ENCODE assay signal across 2 mouse cellular contexts in the genomic region with DNA sequence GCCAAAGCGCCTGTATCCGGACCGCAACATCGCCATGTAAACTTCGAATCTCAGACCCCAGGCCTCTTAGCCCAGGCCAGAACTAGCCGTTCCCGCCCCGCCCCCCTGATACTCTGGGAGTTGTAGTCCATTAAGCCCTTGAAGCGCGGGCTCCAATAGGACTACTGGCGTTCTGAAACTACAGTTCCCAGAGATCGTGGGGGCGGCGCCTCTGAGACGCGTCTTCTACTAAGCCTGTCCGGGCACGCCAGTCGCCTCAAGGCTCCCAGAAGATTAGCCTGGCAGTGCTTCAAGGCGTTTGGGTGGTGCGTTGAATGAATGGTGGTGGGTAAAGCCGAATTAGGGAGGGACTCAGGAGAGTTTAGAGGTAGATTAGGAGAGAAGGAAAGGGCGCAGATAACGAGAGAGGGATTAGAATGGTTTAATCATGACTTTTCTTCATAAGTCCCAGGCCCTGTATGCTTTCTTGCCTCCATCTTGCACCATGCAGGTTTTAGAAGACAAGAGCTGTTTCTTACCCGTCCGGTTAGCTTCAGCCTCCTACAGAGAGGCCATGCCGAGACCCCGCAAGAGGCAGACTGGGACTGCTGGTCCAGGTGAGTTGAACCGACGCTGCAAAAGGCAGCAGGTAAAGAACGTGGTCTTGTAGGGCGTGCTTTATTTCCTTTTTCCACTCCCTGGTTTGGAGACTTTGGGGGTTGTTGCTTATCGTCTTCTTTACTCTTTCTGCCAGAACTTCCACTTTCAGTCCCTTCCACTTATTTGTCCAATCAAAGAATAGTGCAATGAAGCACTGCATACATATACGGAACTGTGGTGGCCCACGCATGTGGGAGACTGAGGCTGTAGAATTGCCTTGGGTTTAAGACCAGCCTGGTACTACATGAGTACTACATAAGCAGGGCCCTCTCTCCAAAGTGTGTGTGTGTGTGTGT.
TF ChIP-seq lines count a peak whose summit lies in the region.

Acad8 (minus strand) TSS at position 106 of the 935 bp plus-strand sequence.
Thyn1 (plus strand) TSS at position 250 of the 935 bp plus-strand sequence.

TF ChIP-seq in C2C12, 6 proteins besides CTCF, POLR2A, EP300 and RAD21 (continued from another document):
- TF ChIP-seq MAX (IDR thresholded peaks at IDR 0.05) = no peak
- no peak for TF ChIP-seq MYOD1 (IDR thresholded peaks at IDR 0.05; ENCODE audit: control insufficient read depth, insufficient read length, low read depth)
- TF ChIP-seq MYOG (IDR thresholded peaks at IDR 0.05; ENCODE audit: control insufficient read depth, extremely low read depth, insufficient read length) = no peak
- TF ChIP-seq FOSL1 (IDR thresholded peaks at IDR 0.05; ENCODE audit: insufficient read depth, low read length, poor library complexity, severe bottlenecking) = no peak

TF ChIP-seq in myocyte, 11 proteins besides CTCF, POLR2A, EP300 and RAD21 (continued from another document):
- TF ChIP-seq USF1 (IDR thresholded peaks at IDR 0.05; ENCODE audit: low read depth) = no peak
- TF ChIP-seq MAX (IDR thresholded peaks at IDR 0.05; ENCODE audit: low read depth) = no peak
- peak; percentile 62; the same call in 1 of the 2 replicates for TF ChIP-seq CEBPB (IDR thresholded peaks at IDR 0.05; ENCODE audit: insufficient read depth, poor library complexity, severe bottlenecking)
- no peak for TF ChIP-seq MYOD1 (IDR thresholded peaks at IDR 0.05; ENCODE audit: control insufficient read depth in 1 of 3, insufficient read length in 2 of 3, low read depth in 2 of 3)
